10 mouse cellular contexts compared by ENCODE assay signal in genomic region chr11:26434229-26434628, GRCm38 (mm10).
"Had no signal": no experiment of that assay in that cellular context is flagged by ENCODE, and none has a peak within 500 bp of the region (broad histone marks: within the 10 kb centered on the region; RNA-seq: fewer than 3 reads in every experiment).

No protein-coding gene starts in this region.

- DNase-seq: kidney, adult 8-10 months; kidney, postnatal 10 days; kidney, postnatal 36 days; layer of hippocampus, postnatal 36 days; lung, adult 18-20 months; lung, postnatal 10 days; lung, postnatal 36 days; midbrain, embryonic 14.5 days; thymus, adult 18-20 months; thymus, postnatal 25 days had no signal
